Mouse (Mus musculus): Measurements from ENCODE around the gene Mtnr1b. TPM values are rescaled to one million over a fixed set of nuclear protein-coding genes. Genes with fewer than 3 reads are reported as not detected.

Gene Mtnr1b
- polyA plus RNA-seq (2012; rRNA removed; ENCODE audit: low replicate concordance): not detected in 2 replicates

GRCm38 (mm10) chr9:15874506-15875160 is at the start of gene Mtnr1b:
Gene Mtnr1b, minus strand, starts transcription at chr9:15874556.

Other genes with a start within 250 kb of the Mtnr1b start
- gene Deup1, start 246.6 kb downstream of the Mtnr1b start, polyA plus RNA-seq (2012; rRNA removed; ENCODE audit: low replicate concordance): 0.06 and 0.27 TPM in 2 replicates
- gene Slc36a4, start 164.8 kb downstream of the Mtnr1b start, polyA plus RNA-seq (2012; rRNA removed; ENCODE audit: low replicate concordance): 3.5 and 8.6 TPM in 2 replicates

All from mammary gland, adult 2 months (tissue).